9 mouse cellular contexts compared by ENCODE assay signal in genomic region chr2:168726007-168726406, GRCm38 (mm10). TPM values are rescaled to one million over a fixed set of nuclear protein-coding genes. Genes with fewer than 3 reads are reported as not detected.
DNase-seq lines count a peak whose midpoint lies in the region; ATAC-seq lines count a peak whose summit lies in the region.
"Had no signal": no experiment of that assay in that cellular context is flagged by ENCODE, and none has a peak within 500 bp of the region (broad histone marks: within the 10 kb centered on the region; RNA-seq: fewer than 3 reads in every experiment).

No protein-coding gene starts in this region.

- H3K27me3 ChIP-seq in kidney, embryonic 16.5 days (ENCODE audit: insufficient read depth, low read length), result no peaks in the 10 kb centered on the region
- H3K27me3 ChIP-seq: heart, embryonic 13.5 days had no signal

- peak; percentile 89 for ATAC-seq in kidney, embryonic 16.5 days (ENCODE audit: low FRiP score, low TSS enrichment)

- H3K36me3 ChIP-seq in kidney, embryonic 16.5 days (ENCODE audit: insufficient read depth, low read length), result no peaks in the 10 kb centered on the region

- H3K27ac ChIP-seq in kidney, embryonic 16.5 days (ENCODE audit: low read length), result no peak overlapping the region
- H3K27ac ChIP-seq: heart, embryonic 13.5 days had no signal

- WGBS in kidney, embryonic 16.5 days, result 39% methylated on average over 6 of the region's 6 CpGs

- no peak overlapping the region for H3K9ac ChIP-seq in kidney, embryonic 16.5 days (replicated peaks; ENCODE audit: low read length)
- H3K9ac ChIP-seq: heart, embryonic 13.5 days had no signal

- no peaks in the 10 kb centered on the region for H3K9me3 ChIP-seq in kidney, embryonic 16.5 days (ENCODE audit: low read length)

- peak; percentile 37 for DNase-seq in Muller cell, postnatal 12 days (ENCODE audit: inconsistent ontology term)
- DNase-seq in adrenal gland, adult 8-10 months, result peak; percentile 88
- DNase-seq in forelimb bud, embryonic 11.5 days (ENCODE audit: low read depth, low spot score), result peak; percentile 51
- DNase-seq in lung, postnatal 36 days, result peak; percentile 40
- DNase-seq in thymus, postnatal 4 days, result peak; percentile 33
- no peak for DNase-seq in urinary bladder, adult 2 months (ENCODE audit: low spot score)
- no peak for DNase-seq in frontal cortex, postnatal 14 days (ENCODE audit: low spot score in 2 of 2)

- peaks cover 17% of the 10 kb centered on the region for H3K4me1 ChIP-seq in kidney, embryonic 16.5 days (ENCODE audit: insufficient read depth, low read length)

- no peak overlapping the region for H3K4me2 ChIP-seq in kidney, embryonic 16.5 days (replicated peaks; ENCODE audit: low read depth, low read length)
- H3K4me2 ChIP-seq: heart, embryonic 13.5 days had no signal

- no peak overlapping the region for H3K4me3 ChIP-seq in kidney, embryonic 16.5 days (ENCODE audit: low read length)
- H3K4me3 ChIP-seq: heart, embryonic 13.5 days had no signal

RNA-seq across cellular contexts. Expression of gene Atp9a, which starts 16.2 kb away (rescaled TPM):
- 100 to 1,000 TPM in 2 of 4 experiments, 10 to 100 TPM in 2; 82.4 to 126 (median 105) TPM for total RNA-seq in adrenal gland, adult 8-10 months (2022)
- 10.3 and 12.4 TPM in 2 replicates for polyA plus RNA-seq in kidney, embryonic 16.5 days (2015; fragmentation: Nextera tagmentation; extraction: Ambion mirVana)
- 32.4 and 42.3 TPM in 2 replicates for polyA plus RNA-seq in urinary bladder, adult 2 months (2012; rRNA removed)

RNA-seq across cellular contexts. Expression of gene Sall4, which starts 41.7 kb away (rescaled TPM):
- under 1 TPM in 1 of 4 experiments, not detected in 3; 0.44 TPM for total RNA-seq in adrenal gland, adult 8-10 months (2022)
- polyA plus RNA-seq in kidney, embryonic 16.5 days (2015; fragmentation: Nextera tagmentation; extraction: Ambion mirVana), result 0.09 and 0.23 TPM in 2 replicates
- 0.15 and 0.16 TPM in 2 replicates for polyA plus RNA-seq in urinary bladder, adult 2 months (2012; rRNA removed)

Comparison
In these comparisons a context has a peak if more than half of its experiments do, and no peak if none do; other contexts are left out.
1. DNase-seq: peak in Muller cell, postnatal 12 days (single experiment), adrenal gland, adult 8-10 months (single experiment), forelimb bud, embryonic 11.5 days (single experiment), lung, postnatal 36 days (single experiment) and thymus, postnatal 4 days (single experiment); none in urinary bladder, adult 2 months (single experiment) and frontal cortex, postnatal 14 days (0 of 2).